Mouse (Mus musculus): ENCODE data around the gene Hemgn. TPM values are rescaled to one million over a fixed set of nuclear protein-coding genes. Genes with fewer than 3 reads are reported as not detected.

Hemgn gene
- total RNA-seq, 2 experiments from 2014 or later: 0.45 to 3.0 TPM

DNA sequence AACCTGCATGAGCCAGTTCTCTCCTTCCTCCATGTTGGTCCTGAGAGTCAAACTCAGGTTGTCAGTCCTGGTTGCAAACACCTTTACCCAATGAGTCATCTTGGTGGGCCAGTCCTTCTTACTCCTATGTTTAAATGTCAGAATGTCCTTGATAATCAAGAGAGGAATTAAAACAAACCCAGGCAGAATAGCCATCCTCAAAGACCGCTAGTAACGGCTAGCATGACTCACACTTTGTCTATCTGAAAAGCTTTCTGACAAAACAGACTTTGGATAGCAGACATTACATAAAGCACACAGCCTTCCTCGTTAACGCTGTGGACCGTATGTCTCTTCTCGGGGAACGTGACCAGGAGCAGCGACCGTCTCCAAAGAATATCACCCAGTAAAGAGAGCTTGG is 5.5 kb upstream of the Hemgn start:
- ATAC-seq (replicated peaks; ENCODE audit: poor library complexity, severe bottlenecking): no peak

GRCm38 (mm10) chr4:46417491-46417890 is 4.2 kb upstream of the Hemgn start:
- peak; percentile 84 for ATAC-seq (replicated peaks; ENCODE audit: poor library complexity, severe bottlenecking)

GRCm38 (mm10) chr4:46412113-46412512 is 1.2 kb downstream of the Hemgn start:
- ATAC-seq (replicated peaks; ENCODE audit: poor library complexity, severe bottlenecking): peak; percentile 10; the same call in 1 of the 2 replicates

- ATAC-seq (replicated peaks; ENCODE audit: poor library complexity, severe bottlenecking): peak; percentile 94
These were observed 1.8 kb downstream of the Hemgn start for GRCm38 (mm10) chr4:46411489-46411888.

GRCm38 (mm10) chr4:46410677-46411076 is 2.6 kb downstream of the Hemgn start:
- no peak for ATAC-seq (replicated peaks; ENCODE audit: poor library complexity, severe bottlenecking)

DNA sequence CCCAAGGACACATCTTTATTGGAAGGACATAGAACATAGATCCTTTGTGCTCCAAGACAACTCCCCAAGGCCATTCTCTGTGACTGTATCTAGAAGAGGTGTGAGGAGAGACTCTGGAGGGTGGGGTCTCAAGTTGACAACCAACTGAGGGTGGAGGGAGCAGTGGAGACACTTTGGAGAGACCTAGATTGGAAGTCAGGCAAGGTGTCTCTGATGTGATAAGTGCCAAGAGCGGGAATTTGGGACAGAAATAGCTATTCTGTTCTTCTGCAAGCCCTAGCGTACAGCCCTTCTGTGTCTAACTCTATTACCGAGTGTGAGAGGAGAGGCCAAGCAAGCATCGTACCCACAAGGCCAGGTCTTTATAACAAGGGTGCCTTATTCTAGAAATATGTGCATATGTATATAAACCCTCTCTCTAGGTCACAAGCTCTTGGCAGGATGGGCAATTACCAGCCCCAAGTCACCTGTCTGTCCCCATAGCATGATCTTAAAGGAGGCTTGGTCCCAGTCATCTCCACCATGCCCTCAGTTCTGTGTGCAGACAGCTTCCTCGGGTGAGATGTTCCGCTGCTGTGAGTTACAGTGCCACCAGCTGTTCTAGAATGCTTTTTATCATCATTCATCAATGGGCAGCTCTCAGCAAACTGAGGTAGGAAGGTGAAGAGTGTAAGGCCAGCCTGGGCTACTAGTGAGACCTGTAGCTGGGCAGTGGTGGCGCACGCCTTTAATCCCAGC is 6.2 kb downstream of the Hemgn start:
- ATAC-seq (replicated peaks; ENCODE audit: poor library complexity, severe bottlenecking): no peak

DNA sequence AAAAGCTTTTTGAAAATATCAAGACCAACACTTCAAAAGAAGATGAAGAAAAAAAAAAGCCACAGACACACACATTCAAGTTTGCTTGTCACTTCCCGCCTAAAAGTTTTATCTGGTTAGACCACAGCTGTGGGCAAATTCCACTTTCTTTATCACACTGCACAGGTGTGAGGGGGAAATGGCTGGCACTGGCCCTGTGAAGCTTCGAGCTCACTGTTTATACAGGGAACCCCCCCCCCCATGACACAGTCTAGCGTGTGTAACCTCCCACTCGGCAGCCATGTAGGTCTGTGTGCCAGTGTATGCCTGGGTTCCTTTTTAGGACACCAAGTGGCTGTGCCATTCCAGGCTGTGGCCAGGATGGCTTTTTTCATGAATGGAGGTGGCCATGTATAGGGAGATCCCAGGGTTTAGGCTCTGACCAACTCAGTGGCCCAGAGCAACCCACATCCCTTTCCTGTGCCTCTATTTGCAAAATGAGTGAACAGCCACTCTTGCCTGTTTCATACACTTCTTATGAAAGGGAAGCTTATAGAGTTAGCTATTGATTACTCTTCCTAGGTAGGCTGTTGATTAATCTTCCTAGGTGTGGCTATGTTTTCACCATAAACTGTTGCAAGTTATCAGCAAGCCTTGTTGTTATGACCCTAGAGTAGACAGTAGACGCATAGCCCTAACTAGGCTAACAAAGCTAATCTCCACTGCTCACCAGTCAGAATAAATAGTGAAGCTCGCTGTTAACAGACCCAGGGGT is 9.1 kb downstream of the Hemgn start:
- peak; percentile 67 for ATAC-seq (replicated peaks; ENCODE audit: poor library complexity, severe bottlenecking)

DNA sequence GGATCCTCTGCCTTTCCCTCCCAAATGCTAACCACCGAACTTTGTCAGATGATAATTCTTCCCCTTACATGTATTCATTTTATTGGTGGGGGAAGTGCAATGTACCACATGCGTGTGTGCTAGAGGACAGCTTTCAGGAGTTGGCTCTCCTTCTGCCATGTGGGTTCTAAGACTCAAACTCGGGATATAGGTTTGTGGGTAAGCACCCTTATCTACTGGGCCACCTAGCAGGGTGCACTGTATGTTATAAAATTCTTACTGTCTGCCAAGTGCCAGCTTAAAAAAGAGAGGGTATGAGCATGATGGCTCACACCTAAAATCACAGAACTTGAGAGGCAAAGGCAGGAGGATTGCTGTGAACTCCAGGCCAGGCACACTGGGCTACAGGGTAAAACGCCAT is 14.5 kb downstream of the Hemgn start:
- ATAC-seq (replicated peaks; ENCODE audit: poor library complexity, severe bottlenecking): no peak

DNA sequence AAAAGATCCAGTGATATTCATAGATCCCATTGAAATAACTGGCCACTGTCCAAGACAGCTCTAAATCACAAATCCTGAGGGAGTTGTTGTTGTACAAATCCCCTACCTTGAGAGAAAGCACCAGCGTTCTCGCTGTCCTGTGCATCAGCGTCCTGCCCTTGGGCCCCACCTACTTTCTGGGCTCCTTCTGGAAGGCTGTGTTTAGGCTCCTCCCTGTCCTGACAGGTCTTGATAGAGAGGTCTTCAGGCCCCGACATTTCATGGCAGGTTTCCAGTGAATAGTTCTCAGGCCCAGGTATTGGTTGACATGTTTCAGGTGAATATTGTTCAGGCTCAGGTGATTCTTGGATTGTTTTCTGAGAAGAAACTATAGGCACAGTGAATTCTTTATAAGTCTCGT is 17.6 kb downstream of the Hemgn start:
- ATAC-seq (replicated peaks; ENCODE audit: poor library complexity, severe bottlenecking): no peak

- no peak for ATAC-seq (replicated peaks; ENCODE audit: poor library complexity, severe bottlenecking)
These were observed 18.9 kb downstream of the Hemgn start for GRCm38 (mm10) chr4:46394388-46394787.

DNA sequence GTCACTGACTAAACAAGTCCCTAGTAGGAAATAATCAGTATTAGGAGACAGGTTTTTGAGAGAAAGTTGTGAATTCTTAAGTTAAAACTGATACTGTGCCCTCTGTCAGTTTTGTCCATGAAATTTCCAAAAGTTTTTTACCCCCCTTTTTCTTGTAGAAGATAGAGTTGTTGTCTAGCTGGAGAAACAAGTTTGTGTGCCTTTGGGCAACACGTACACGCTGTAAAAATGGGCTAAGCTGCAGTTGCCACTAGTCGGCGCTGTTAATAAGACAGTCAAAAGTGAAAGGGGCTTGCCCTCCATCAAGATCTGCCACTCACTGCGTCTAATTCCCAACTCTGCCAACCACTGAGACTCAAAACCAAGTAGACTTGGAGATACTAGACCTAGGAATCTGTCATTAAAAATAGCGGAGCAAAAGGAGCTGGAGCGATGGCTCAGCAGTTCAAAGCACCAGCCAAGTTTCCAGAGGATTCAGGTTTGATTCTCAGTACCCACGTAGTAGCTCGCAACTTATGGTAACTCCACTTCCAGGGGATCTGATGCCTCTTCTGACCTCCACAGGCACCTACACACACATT is 22.8 kb downstream of the Hemgn start:
- peak; percentile 57 for ATAC-seq (replicated peaks; ENCODE audit: poor library complexity, severe bottlenecking)

- 0 out of 2 replicates have a peak, but pooled peaks have one; percentile 17 for ATAC-seq (replicated peaks; ENCODE audit: poor library complexity, severe bottlenecking)
These were observed 23.5 kb downstream of the Hemgn start for GRCm38 (mm10) chr4:46389612-46390341.

GRCm38 (mm10) chr4:46389013-46389611 is 24.2 kb downstream of the Hemgn start, which contains the start of gene Trmo:
Gene Trmo, minus strand, starts transcription at chr4:46389437.
- peak; percentile 89 for ATAC-seq (replicated peaks; ENCODE audit: poor library complexity, severe bottlenecking)

- no peak for ATAC-seq (replicated peaks; ENCODE audit: poor library complexity, severe bottlenecking)
These were observed 24.8 kb downstream of the Hemgn start for GRCm38 (mm10) chr4:46388556-46388955.

- peak; percentile 78 for ATAC-seq (replicated peaks; ENCODE audit: poor library complexity, severe bottlenecking)
These were observed 38.4 kb downstream of the Hemgn start for GRCm38 (mm10) chr4:46374869-46375368.

DNA sequence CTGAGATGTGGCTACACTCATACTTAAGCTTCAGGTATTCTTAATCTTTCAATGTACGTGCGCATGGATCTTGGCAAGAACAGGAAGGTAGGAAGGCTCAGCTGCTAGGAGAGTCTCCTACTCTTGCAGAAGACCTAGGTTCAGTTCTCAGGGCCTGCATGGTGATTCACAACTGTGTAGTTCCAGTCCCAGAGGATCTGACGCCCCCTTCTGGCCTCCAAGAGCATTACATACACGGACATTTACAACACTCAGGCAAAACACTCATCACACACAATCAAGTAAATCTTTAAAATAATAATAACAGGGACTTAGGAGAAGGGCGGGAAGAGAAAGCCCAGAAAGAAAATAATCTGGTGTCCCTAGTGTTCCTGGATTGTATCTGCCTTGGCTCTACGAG is 38.9 kb downstream of the Hemgn start:
- ATAC-seq (replicated peaks; ENCODE audit: poor library complexity, severe bottlenecking): peak; percentile 53

GRCm38 (mm10) chr4:46371030-46371429 is 42.3 kb downstream of the Hemgn start:
- ATAC-seq (replicated peaks; ENCODE audit: poor library complexity, severe bottlenecking): peak; percentile 44

DNA sequence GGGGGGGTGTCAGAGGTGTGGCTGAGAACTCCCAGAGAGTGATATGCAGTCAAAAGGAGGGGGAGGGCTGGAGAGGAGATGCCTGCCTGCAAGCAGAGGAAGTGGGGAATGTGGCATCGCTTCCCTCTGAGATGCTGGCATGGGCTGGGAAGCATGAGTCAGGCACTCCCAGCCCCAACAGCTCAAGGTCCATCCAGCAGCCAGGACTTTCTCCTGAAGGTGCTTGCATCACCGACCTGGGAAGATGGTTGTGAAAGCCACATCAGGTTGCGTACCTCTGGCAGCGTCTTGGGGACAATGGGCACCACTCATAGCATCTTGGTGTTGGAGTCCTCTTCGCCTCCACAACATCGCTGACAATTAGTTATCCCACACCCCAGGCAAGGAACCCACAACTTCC is 42.9 kb downstream of the Hemgn start:
- ATAC-seq (replicated peaks; ENCODE audit: poor library complexity, severe bottlenecking): peak; percentile 27

DNA sequence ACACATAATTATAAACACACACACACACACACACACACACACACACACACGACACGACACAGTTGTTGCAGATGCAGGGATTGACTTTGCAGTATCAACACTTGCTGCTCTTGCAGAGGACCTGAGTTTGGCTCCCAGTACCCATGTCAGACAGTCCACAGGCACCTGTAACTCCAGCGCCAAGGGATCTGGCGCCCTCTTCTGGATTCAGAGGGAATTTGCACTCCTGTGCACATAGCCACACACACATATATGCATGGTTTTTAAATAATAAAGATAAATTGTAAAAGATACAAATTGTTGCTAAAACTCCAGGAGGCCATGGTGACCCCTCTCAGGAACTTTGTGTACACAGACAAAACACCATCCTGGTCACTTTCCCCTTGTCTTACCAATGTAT is 44.2 kb downstream of the Hemgn start:
- no peak for ATAC-seq (replicated peaks; ENCODE audit: poor library complexity, severe bottlenecking)

GRCm38 (mm10) chr4:46367487-46367959 is 45.8 kb downstream of the Hemgn start:
- no peak for ATAC-seq (replicated peaks; ENCODE audit: poor library complexity, severe bottlenecking)

Data from granulocyte monocyte progenitor cell, adult 5-6 weeks (primary cell).